Mouse (Mus musculus): ENCODE data around the gene Olfr589.
"Not testable (repeated sequence)": the region's sequence is repeated elsewhere in the genome, so short reads cannot be mapped to it uniquely, and the experiment has no call there.

Gene Olfr589

GRCm38 (mm10) chr7:103156256-103156655 is at the start of gene Olfr589:
Olfr589 (minus strand) TSS chr7:103156356.
- no peak for DNase-seq (ENCODE audit: low spot score)

DNA sequence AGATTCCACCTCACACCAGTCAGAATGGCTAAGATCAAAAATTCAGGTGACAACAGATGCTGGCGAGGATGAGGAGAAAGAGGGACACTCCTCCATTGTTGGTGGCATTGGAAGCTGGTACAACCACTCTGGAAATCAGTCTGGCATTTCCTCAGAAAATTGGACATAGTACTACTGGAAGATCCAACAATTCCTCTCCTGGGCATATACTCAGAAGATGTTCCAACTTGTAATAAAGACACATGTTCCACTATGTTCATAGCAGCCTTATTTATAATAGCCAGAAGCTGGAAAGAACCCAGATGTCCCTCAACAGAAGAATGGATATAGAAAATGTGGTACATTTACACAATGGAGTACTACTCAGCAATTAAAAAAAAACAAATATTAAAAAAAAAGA is 28.3 kb upstream of the Olfr589 start, which contains the start of gene Olfr592:
Olfr592 (plus strand) TSS at position 301 of the 400 bp plus-strand sequence.
- DNase-seq (ENCODE audit: low spot score) = not testable (repeated sequence)

DNA sequence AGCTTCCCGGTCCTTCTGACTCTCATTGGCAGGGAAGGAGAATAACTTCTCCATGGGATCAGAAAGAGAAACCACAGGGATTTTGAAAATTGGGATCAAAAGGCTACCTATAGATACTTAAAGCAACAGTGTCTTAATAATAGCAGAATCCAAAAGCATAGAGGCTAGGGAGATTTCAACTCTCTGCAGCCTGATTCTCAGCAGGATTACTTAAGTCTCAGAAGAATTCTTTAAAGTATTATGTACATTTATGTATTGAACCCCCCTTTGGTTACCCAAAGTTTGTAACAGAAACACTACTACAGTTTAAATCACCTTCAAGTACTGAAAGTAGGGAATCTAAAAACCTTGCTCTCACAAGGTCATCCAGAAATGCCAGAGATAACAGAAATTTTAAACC is 22.1 kb upstream of the Olfr589 start, which contains the start of gene Olfr591:
Olfr591 (minus strand) TSS at position 101 of the 400 bp plus-strand sequence.
- DNase-seq (ENCODE audit: low spot score) = no peak

DNA sequence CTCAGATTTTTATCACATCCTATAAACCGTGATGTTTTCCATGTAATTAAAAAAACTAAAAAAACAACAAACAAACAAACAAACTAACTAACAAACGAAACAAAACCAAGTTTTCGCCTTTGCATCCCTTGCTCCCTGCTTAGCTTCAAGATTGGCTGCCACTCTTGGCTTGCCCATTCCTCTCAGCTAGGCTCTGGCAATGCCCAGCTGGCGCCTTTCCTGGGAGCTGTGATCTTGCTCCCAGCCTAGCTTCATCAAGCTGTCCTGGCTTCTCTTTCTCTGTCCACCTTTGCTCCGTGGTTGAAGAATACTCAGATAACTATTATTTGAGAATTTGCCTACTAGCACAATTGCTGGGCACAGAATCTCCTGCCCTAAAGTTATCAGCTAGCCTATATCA is 13.5 kb upstream of the Olfr589 start:
- DNase-seq (ENCODE audit: low spot score) = no peak

GRCm38 (mm10) chr7:103140579-103140978 is 15.6 kb downstream of the Olfr589 start, which contains the start of gene Olfr588-ps1:
Olfr588-ps1 (plus strand) TSS chr7:103140879.
- DNase-seq (ENCODE audit: low spot score) = no peak

GRCm38 (mm10) chr7:103125538-103125937 is 30.6 kb downstream of the Olfr589 start, which contains the start of gene Olfr586:
Olfr586 (minus strand) TSS chr7:103125638.
- DNase-seq (ENCODE audit: low spot score) = no peak

GRCm38 (mm10) chr7:103119406-103119805 is 36.8 kb downstream of the Olfr589 start:
- no peak for DNase-seq (ENCODE audit: low spot score)

Data from urinary bladder, postnatal 10 days (tissue).